Mouse (Mus musculus) embryonic facial prominence, embryonic 11.5 days (tissue): Measurements from ENCODE around the gene Stk11. TPM values are rescaled to one million over a fixed set of nuclear protein-coding genes. Genes with fewer than 3 reads are reported as not detected.

Experiments used
- ATAC-seq: fragments of 200-750 bp; cut with Nextera tagmentation; replicated peaks from 2 replicates; pipeline ENCODE4 v1.8.0; 2017; ENCODE audit warnings: low read depth; ENCODE audit not compliant: insufficient number of reproducible peaks, low FRiP score, low TSS enrichment
- DNase-seq: peaks from one replicate; pipeline ENCODE4 v3.0.0-alpha.2; 2015; ENCODE audit warnings: low spot score
- H3K27ac ChIP-seq: fragments of 300-500 bp; sonication (generic); replicated peaks from 2 replicates; pipeline ENCODE4 v1.5.1; 2014; ENCODE audit warnings: mild to moderate bottlenecking, low read depth, low read length, control low read depth
- H3K27me3 ChIP-seq: fragments of 300-500 bp; sonication (generic); 2 replicates; pipeline ENCODE4 v1.6.1; 2014; ENCODE audit warnings: mild to moderate bottlenecking, low read length, moderate library complexity, mixed read lengths; ENCODE audit not compliant: control insufficient read depth, insufficient read depth
- H3K36me3 ChIP-seq: fragments of 300-500 bp; sonication (generic); replicated peaks from 2 replicates; pipeline ENCODE4 v1.6.1; 2014; ENCODE audit warnings: low read depth, mild to moderate bottlenecking, low read length, moderate library complexity, mixed read lengths; ENCODE audit not compliant: control insufficient read depth, insufficient read depth
- H3K4me1 ChIP-seq: fragments of 300-500 bp; sonication (generic); 2 replicates; pipeline ENCODE4 v1.6.1; 2014; ENCODE audit warnings: low read length, mixed read lengths; ENCODE audit not compliant: control insufficient read depth, insufficient read depth
- H3K4me2 ChIP-seq: fragments of 300-500 bp; sonication (generic); 2 replicates; pipeline ENCODE4 v1.6.1; 2014; ENCODE audit warnings: low read depth, mild to moderate bottlenecking, control low read depth, low read length, moderate library complexity
- H3K4me3 ChIP-seq: fragments of 300-500 bp; sonication (generic); 2 replicates; pipeline ENCODE4 v1.5.1; 2014; ENCODE audit warnings: low read depth, low read length, control low read depth
- H3K9ac ChIP-seq: fragments of 300-500 bp; sonication (generic); replicated peaks from 2 replicates; pipeline ENCODE4 v1.6.1; 2014; ENCODE audit warnings: mild to moderate bottlenecking, control low read depth, low read length
- H3K9me3 ChIP-seq: fragments of 300-500 bp; sonication (generic); replicated peaks from 2 replicates; pipeline ENCODE4 v1.6.1; 2016; ENCODE audit warnings: mild to moderate bottlenecking, low read length, inconsistent platforms, mixed read lengths; ENCODE audit not compliant: control insufficient read depth
- whole genome bisulfite sequencing: fragments of 180-500 bp; shearing (Covaris S2); extraction: QIAGEN DNeasy Blood & Tissue Kit; methylation state at CpG from one replicate; pipeline ENCODE4 v1.1.7; 2014; 5-methylcytosine and 5-hydroxymethylcytosine counted together
- polyA plus RNA-seq: library from polyadenylated mRNA; unstranded; fragments of >200 nt; fragmentation: Nextera tagmentation; extraction: Ambion mirVana; gene quantifications from 2 replicates; pipeline ENCODE4 v1.2.1, GENCODE M21; 2014

The Stk11 gene
- polyA plus RNA-seq, 1 experiment from 2014 or later = 16.6 TPM

GRCm38 (mm10) chr10:80159021-80159560 lies 43.5 kb downstream of the Stk11 start:
- ATAC-seq (0 out of 2 replicates have a peak, but pooled peaks have one; percentile 10), DNase-seq (peak; percentile 60)
- Histone ChIP-seq H3K9me3 (no peaks in the 10 kb centered on the region), H3K4me3 (peak overlapping the region; percentile 29), H3K4me1 (peaks cover 31% of the 10 kb centered on the region), H3K9ac (0 out of 2 replicates have a peak overlapping the region, but pooled peaks have one; percentile 30), H3K27ac (peak overlapping the region; percentile 11), H3K4me2 (peak overlapping the region; percentile 57), H3K27me3 (no peaks in the 10 kb centered on the region), H3K36me3 (peaks cover 29% of the 10 kb centered on the region)
- WGBS = 6% methylated on average over 12 of the region's 12 CpGs

GRCm38 (mm10) chr10:80159561-80160454 lies 44.2 kb downstream of the Stk11 start:
- Histone ChIP-seq H3K9ac (peak overlapping the region; percentile 7; the same call in 1 of the 2 replicates), H3K27me3 (no peaks in the 10 kb centered on the region), H3K4me3 (peak overlapping the region; percentile 29), H3K4me2 (peak overlapping the region; percentile 57), H3K9me3 (no peaks in the 10 kb centered on the region), H3K27ac (peak overlapping the region; percentile 11), H3K4me1 (peaks cover 36% of the 10 kb centered on the region), H3K36me3 (peaks cover 22% of the 10 kb centered on the region)
- 1% methylated on average over 55 of the region's 55 CpGs for WGBS
- DNase-seq = peak; percentile 99
- ATAC-seq = peak; percentile 70

GRCm38 (mm10) chr10:80160455-80161371 lies 45.1 kb downstream of the Stk11 start:
- under 1% methylated on average over 33 of the region's 33 CpGs for WGBS
- ATAC-seq (no peak), DNase-seq (peak; percentile 61)
- Histone ChIP-seq H3K4me1 (peaks cover 33% of the 10 kb centered on the region), H3K9ac (peak overlapping the region; percentile 37), H3K27ac (peak overlapping the region; percentile 82), H3K4me2 (peak overlapping the region; percentile 57), H3K4me3 (peak overlapping the region; percentile 29), H3K9me3 (no peaks in the 10 kb centered on the region), H3K27me3 (no peaks in the 10 kb centered on the region), H3K36me3 (peaks cover 15% of the 10 kb centered on the region)

- peaks cover 5% of the 10 kb centered on the region for H3K36me3 ChIP-seq
- 5% methylated on average over 6 of the region's 7 CpGs for WGBS
- H3K4me3 ChIP-seq = peak overlapping the region; percentile 23
- no peaks in the 10 kb centered on the region for H3K27me3 ChIP-seq
- no peak overlapping the region; the same call in 1 of the 2 replicates for H3K9ac ChIP-seq
- DNase-seq = peak; percentile 66
- H3K27ac ChIP-seq = peak overlapping the region; percentile 82
- H3K4me2 ChIP-seq = peak overlapping the region; percentile 57
- H3K9me3 ChIP-seq = no peaks in the 10 kb centered on the region
- peaks cover 28% of the 10 kb centered on the region for H3K4me1 ChIP-seq
- no peak for ATAC-seq
Observed at GRCm38 (mm10) chr10:80161522-80162242, 46.1 kb downstream of the Stk11 start.

GRCm38 (mm10) chr10:80162243-80162608 lies 46.6 kb downstream of the Stk11 start:
- H3K9me3 ChIP-seq = no peaks in the 10 kb centered on the region
- H3K36me3 ChIP-seq = no peaks in the 10 kb centered on the region; the same call in 1 of the 2 replicates
- DNase-seq (no peak), ATAC-seq (no peak)
- no peak overlapping the region; the same call in 1 of the 2 replicates for H3K27ac ChIP-seq
- no peak overlapping the region for H3K4me3 ChIP-seq
- 73% methylated on average over 3 of the region's 3 CpGs for WGBS
- no peak overlapping the region for H3K9ac ChIP-seq
- no peak overlapping the region for H3K4me2 ChIP-seq
- no peaks in the 10 kb centered on the region for H3K27me3 ChIP-seq
- H3K4me1 ChIP-seq = peaks cover 25% of the 10 kb centered on the region

GRCm38 (mm10) chr10:80162716-80163299 lies 47.2 kb downstream of the Stk11 start:
- no peaks in the 10 kb centered on the region for H3K36me3 ChIP-seq
- H3K27ac ChIP-seq = no peak overlapping the region
- ATAC-seq = no peak
- H3K9ac ChIP-seq = no peak overlapping the region
- H3K9me3 ChIP-seq = no peaks in the 10 kb centered on the region
- DNase-seq = no peak
- H3K27me3 ChIP-seq = no peaks in the 10 kb centered on the region
- WGBS = 61% methylated on average over 6 of the region's 6 CpGs
- H3K4me2 ChIP-seq = no peak overlapping the region
- H3K4me1 ChIP-seq = peaks cover 22% of the 10 kb centered on the region
- H3K4me3 ChIP-seq = no peak overlapping the region

GRCm38 (mm10) chr10:80163721-80164120 lies 48.1 kb downstream of the Stk11 start:
- Histone ChIP-seq H3K27ac (no peak overlapping the region), H3K27me3 (no peaks in the 10 kb centered on the region), H3K4me3 (no peak overlapping the region), H3K4me2 (peak overlapping the region; percentile 16; the same call in 1 of the 2 replicates), H3K9me3 (no peaks in the 10 kb centered on the region), H3K36me3 (no peaks in the 10 kb centered on the region), H3K4me1 (peaks cover 22% of the 10 kb centered on the region), H3K9ac (no peak overlapping the region)
- DNase-seq (no peak), ATAC-seq (no peak)
- WGBS = 74% methylated on average over 8 of the region's 8 CpGs
